Mouse (Mus musculus): Measurements from ENCODE around the gene Cercam. TPM values are rescaled to one million over a fixed set of nuclear protein-coding genes. Genes with fewer than 3 reads are reported as not detected.

Gene Cercam
- total and polyA plus RNA-seq, 2 experiments from 2014 or later, result 22.8 to 28.0 TPM

- 3% methylated on average over 12 of the region's 12 CpGs for WGBS
- no peak for ATAC-seq (ENCODE audit: low FRiP score)
- peak overlapping the region; percentile 77 for H3K4me2 ChIP-seq (ENCODE audit: low read depth, low read length, poor library complexity, severe bottlenecking)
- peak overlapping the region; percentile 76 for H3K9ac ChIP-seq (replicated peaks; ENCODE audit: low read length, poor library complexity, severe bottlenecking)
- peaks cover 4% of the 10 kb centered on the region; the same call in 1 of the 2 replicates for H3K36me3 ChIP-seq (ENCODE audit: insufficient read depth, low read length)
- no peak for DNase-seq (ENCODE audit: low spot score)
- peak overlapping the region; percentile 55; the same call in 1 of the 2 replicates for H3K27ac ChIP-seq (ENCODE audit: low read depth, low read length)
- no peaks in the 10 kb centered on the region for H3K9me3 ChIP-seq (ENCODE audit: low read length)
- no peaks in the 10 kb centered on the region for H3K27me3 ChIP-seq (ENCODE audit: insufficient read depth, low read length)
- peaks cover 3% of the 10 kb centered on the region; the same call in 1 of the 2 replicates for H3K4me1 ChIP-seq (ENCODE audit: insufficient read depth, low read length)
- H3K4me3 ChIP-seq (ENCODE audit: low read depth, low read length), result peak overlapping the region; percentile 87
- TF ChIP-seq CTCF (IDR thresholded peaks at IDR 0.05), result no peak
Observed at GRCm38 (mm10) chr2:29827709-29828024, 41.3 kb upstream of the Cercam start.

GRCm38 (mm10) chr2:29831106-29831505, 37.9 kb upstream of the Cercam start:
- Histone ChIP-seq H3K9me3 (ENCODE audit: low read length) (no peaks in the 10 kb centered on the region), H3K36me3 (ENCODE audit: insufficient read depth, low read length) (peaks cover 4% of the 10 kb centered on the region; the same call in 1 of the 2 replicates), H3K9ac (replicated peaks; ENCODE audit: low read length, poor library complexity, severe bottlenecking) (no peak overlapping the region), H3K27ac (ENCODE audit: low read depth, low read length) (no peak overlapping the region), H3K4me1 (ENCODE audit: insufficient read depth, low read length) (peaks cover 3% of the 10 kb centered on the region; the same call in 1 of the 2 replicates), H3K27me3 (ENCODE audit: insufficient read depth, low read length) (no peaks in the 10 kb centered on the region), H3K4me3 (ENCODE audit: low read depth, low read length) (no peak overlapping the region), H3K4me2 (ENCODE audit: low read depth, low read length, poor library complexity, severe bottlenecking) (no peak overlapping the region)
- TF ChIP-seq CTCF (IDR thresholded peaks at IDR 0.05), result no peak
- no peak for ATAC-seq (ENCODE audit: low FRiP score)
- peak; percentile 33 for DNase-seq (ENCODE audit: low spot score)
- WGBS, result 93% methylated on average over 4 of the region's 4 CpGs

- no peaks in the 10 kb centered on the region for H3K27me3 ChIP-seq (ENCODE audit: insufficient read depth, low read length)
- H3K4me3 ChIP-seq (ENCODE audit: low read depth, low read length), result no peak overlapping the region
- no peaks in the 10 kb centered on the region for H3K4me1 ChIP-seq (ENCODE audit: insufficient read depth, low read length)
- H3K4me2 ChIP-seq (ENCODE audit: low read depth, low read length, poor library complexity, severe bottlenecking), result no peak overlapping the region
- H3K36me3 ChIP-seq (ENCODE audit: insufficient read depth, low read length), result peaks cover 9% of the 10 kb centered on the region; the same call in 1 of the 2 replicates
- no peak overlapping the region for H3K9ac ChIP-seq (replicated peaks; ENCODE audit: low read length, poor library complexity, severe bottlenecking)
- DNase-seq (ENCODE audit: low spot score) (no peak), ATAC-seq (ENCODE audit: low FRiP score) (no peak)
- no peak overlapping the region for H3K27ac ChIP-seq (ENCODE audit: low read depth, low read length)
- TF ChIP-seq CTCF (IDR thresholded peaks at IDR 0.05), result no peak
- 93% methylated on average over 5 of the region's 5 CpGs for WGBS
- no peaks in the 10 kb centered on the region for H3K9me3 ChIP-seq (ENCODE audit: low read length)
Observed at GRCm38 (mm10) chr2:29833796-29834195, 35.2 kb upstream of the Cercam start.

DNA sequence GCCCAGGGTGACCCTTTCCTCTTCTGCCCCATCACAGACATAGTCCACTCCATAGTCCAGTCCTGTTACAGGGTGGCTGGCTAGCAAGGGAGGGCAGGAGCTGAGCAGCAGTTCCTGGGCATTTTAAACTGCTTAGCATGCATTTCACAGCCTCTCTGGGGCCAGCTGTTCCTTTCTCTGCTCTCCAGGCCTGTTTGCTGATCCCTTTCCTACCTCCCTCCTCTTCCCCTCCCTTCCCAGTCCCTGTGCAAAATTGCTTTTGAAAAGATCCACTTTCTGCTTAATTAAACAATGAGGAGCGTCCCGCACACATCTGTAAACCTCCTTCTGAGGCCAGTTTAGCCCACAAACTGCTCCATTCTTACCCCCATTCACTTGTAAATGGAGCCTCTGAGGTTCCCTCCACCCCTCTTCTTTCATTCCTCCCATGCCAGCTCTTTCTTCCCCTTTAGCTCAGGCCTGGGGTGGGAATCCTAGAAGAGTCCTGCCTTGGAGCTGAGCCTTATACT, 33.5 kb upstream of the Cercam start:
- Histone ChIP-seq H3K9ac (replicated peaks; ENCODE audit: low read length, poor library complexity, severe bottlenecking) (no peak overlapping the region), H3K9me3 (ENCODE audit: low read length) (no peaks in the 10 kb centered on the region), H3K4me3 (ENCODE audit: low read depth, low read length) (no peak overlapping the region), H3K36me3 (ENCODE audit: insufficient read depth, low read length) (peaks cover 9% of the 10 kb centered on the region; the same call in 1 of the 2 replicates), H3K4me2 (ENCODE audit: low read depth, low read length, poor library complexity, severe bottlenecking) (no peak overlapping the region), H3K27me3 (ENCODE audit: insufficient read depth, low read length) (no peaks in the 10 kb centered on the region), H3K4me1 (ENCODE audit: insufficient read depth, low read length) (no peaks in the 10 kb centered on the region), H3K27ac (ENCODE audit: low read depth, low read length) (peak overlapping the region; percentile 32; the same call in 1 of the 2 replicates)
- TF ChIP-seq CTCF (IDR thresholded peaks at IDR 0.05), result no peak
- 15% methylated on average over 2 of the region's 2 CpGs for WGBS
- ATAC-seq (ENCODE audit: low FRiP score) (no peak), DNase-seq (ENCODE audit: low spot score) (peak; percentile 41)

- Histone ChIP-seq H3K27me3 (ENCODE audit: insufficient read depth, low read length) (no peaks in the 10 kb centered on the region), H3K36me3 (ENCODE audit: insufficient read depth, low read length) (peaks cover 20% of the 10 kb centered on the region), H3K4me3 (ENCODE audit: low read depth, low read length) (no peak overlapping the region), H3K9me3 (ENCODE audit: low read length) (no peaks in the 10 kb centered on the region), H3K9ac (replicated peaks; ENCODE audit: low read length, poor library complexity, severe bottlenecking) (no peak overlapping the region), H3K27ac (ENCODE audit: low read depth, low read length) (no peak overlapping the region), H3K4me1 (ENCODE audit: insufficient read depth, low read length) (no peaks in the 10 kb centered on the region), H3K4me2 (ENCODE audit: low read depth, low read length, poor library complexity, severe bottlenecking) (no peak overlapping the region)
- peak; percentile 27 for DNase-seq (ENCODE audit: low spot score)
- WGBS, result 18% methylated on average over 3 of the region's 4 CpGs
- no peak for TF ChIP-seq CTCF (IDR thresholded peaks at IDR 0.05)
- no peak for ATAC-seq (ENCODE audit: low FRiP score)
Observed at GRCm38 (mm10) chr2:29839460-29839859, 29.5 kb upstream of the Cercam start.

GRCm38 (mm10) chr2:29843231-29844105, 25.5 kb upstream of the Cercam start:
- no peak overlapping the region for H3K9ac ChIP-seq (replicated peaks; ENCODE audit: low read length, poor library complexity, severe bottlenecking)
- no peak for DNase-seq (ENCODE audit: low spot score)

More at GRCm38 (mm10) chr2:29843231-29844105, 25.5 kb upstream of the Cercam start:
- H3K4me3 ChIP-seq (ENCODE audit: low read depth, low read length), result no peak overlapping the region
- TF ChIP-seq CTCF (IDR thresholded peaks at IDR 0.05), result 0 out of 2 replicates have a peak, but pooled peaks have one; percentile 6
- H3K27ac ChIP-seq (ENCODE audit: low read depth, low read length), result no peak overlapping the region
- H3K9me3 ChIP-seq (ENCODE audit: low read length), result no peaks in the 10 kb centered on the region
- H3K4me1 ChIP-seq (ENCODE audit: insufficient read depth, low read length), result no peaks in the 10 kb centered on the region; the same call in 1 of the 2 replicates
- no peak for ATAC-seq (ENCODE audit: low FRiP score)
- H3K36me3 ChIP-seq (ENCODE audit: insufficient read depth, low read length), result peaks cover 15% of the 10 kb centered on the region
- WGBS, result 20% methylated on average over 9 of the region's 9 CpGs
- H3K4me2 ChIP-seq (ENCODE audit: low read depth, low read length, poor library complexity, severe bottlenecking), result no peak overlapping the region
- no peaks in the 10 kb centered on the region for H3K27me3 ChIP-seq (ENCODE audit: insufficient read depth, low read length)

Measured in midbrain, postnatal 0 days (tissue).